Mouse (Mus musculus): Measurements from ENCODE around the gene Tarbp2.

Gene Tarbp2

DNA sequence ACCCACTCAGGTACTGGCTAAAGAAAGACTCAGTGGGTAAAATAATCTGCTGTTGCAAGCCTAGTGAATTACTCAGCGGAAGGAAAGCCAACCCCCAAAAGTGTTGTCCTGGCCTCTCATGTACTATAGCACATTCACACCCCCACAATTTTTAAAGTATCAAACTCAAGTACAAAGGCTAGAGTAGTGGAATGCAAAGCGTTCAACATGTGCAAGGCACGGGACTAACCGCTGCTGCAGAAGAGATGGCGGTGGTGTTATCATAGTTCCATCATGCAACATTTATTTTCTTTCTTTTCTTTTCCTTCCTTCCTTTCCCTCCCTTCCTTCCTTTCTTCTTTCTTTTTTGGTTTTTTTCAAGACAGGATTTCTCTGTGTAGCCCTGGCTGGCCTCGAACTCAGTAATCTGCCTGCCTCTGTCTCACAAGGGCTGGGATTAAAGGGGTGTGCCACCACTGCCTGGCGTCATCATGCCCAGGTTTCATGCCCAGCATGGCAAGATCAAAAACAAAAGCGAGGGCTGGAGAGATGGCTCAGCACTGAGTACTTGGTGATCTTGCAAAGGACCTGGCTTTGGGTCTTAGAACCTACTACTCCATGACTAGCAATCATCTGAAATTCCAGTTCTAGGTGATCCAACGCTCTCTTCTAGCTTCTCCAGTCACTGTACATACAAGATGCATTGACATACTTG lies 12.1 kb upstream of the Tarbp2 start:
- no peak for DNase-seq

DNA sequence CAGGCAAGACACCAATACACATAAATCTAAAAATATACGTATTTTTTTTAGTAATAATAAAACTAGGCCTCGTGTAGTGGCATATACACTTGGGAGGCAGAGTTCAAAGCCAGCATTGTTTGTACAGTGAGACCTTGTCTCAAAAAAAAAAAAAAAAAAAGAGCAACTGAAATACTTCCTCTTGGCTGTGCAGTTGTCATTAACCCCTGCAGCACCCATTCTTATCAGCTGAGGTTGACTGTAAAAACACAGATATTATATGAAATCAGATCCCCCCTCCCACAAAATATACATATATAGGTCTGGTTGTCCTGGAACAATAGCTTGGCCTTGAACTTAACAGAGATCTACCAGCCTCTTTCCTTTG lies 11.5 kb upstream of the Tarbp2 start:
- no peak for DNase-seq

DNA sequence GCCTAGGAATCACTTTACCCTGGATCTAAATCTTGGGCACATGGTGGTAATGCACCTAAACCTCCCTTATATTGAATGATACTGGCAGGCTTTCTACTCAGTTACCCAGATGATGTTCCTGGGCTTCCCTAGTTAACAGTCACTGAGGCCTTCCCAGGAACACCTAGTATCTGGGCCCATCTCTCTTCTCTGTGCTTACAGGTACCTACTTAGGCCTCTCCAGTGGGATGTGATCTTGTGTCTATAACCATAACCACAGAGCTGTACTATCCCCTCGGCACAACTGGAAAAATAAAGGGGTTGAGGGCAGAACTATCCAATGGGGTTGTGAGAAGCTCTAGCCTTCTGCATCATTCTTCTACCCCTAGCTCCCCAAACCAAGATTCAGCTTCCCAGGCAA lies 11.1 kb upstream of the Tarbp2 start:
- DNase-seq = no peak

DNA sequence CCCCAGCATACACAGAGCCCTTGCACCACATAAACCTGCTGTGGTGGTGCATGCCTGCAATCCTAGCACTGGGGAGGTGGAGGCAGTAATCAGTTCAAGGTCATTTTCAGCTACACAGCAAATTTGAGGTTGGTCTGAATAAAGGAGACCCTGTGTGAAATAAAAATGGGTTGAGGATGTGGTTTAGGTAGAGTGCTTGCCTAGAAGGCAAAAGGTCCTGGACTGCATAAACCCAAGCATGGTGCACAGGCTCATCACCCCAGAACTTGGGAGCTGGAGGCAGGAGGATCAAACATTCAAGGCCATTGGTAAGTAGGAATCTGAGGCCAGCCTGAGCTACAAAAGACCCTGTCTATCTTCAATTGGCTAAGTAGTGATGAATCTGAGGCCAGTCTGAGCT lies 10.4 kb upstream of the Tarbp2 start:
- DNase-seq = no peak

GRCm38 (mm10) chr15:102508336-102508735 lies 9.7 kb upstream of the Tarbp2 start:
- no peak for DNase-seq

- DNase-seq = no peak
Observed at GRCm38 (mm10) chr15:102510110-102510509, 7.9 kb upstream of the Tarbp2 start.

- DNase-seq = peak; percentile 68 to 85
Observed at GRCm38 (mm10) chr15:102510590-102511284, 7.3 kb upstream of the Tarbp2 start.

DNA sequence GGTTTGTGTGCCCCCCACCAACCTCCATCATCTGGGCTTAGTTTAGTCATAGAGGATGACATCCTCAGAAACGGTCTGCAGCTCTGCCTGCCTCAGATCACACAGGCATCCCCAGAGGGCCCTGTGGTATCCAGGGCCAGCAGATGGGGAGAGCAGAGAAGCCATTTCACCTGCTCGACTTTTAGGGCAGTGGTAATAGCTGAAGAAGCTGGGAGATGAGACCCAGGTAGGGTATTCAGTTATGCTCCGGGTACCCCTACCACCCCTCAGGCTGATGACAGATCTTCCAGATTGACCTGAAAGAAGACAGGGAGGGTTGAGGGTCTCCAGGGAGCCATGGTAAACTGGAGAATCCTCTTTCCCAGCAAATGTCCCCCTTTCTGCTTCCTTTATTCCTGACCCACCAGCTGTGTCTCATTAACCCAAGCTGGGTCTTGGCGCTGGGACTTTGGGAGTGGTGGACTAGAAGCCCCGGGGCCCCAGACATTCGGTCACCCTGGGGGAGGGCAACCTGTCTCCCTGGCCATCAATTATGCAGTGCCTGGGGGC lies 6.6 kb upstream of the Tarbp2 start:
- no peak for DNase-seq

DNA sequence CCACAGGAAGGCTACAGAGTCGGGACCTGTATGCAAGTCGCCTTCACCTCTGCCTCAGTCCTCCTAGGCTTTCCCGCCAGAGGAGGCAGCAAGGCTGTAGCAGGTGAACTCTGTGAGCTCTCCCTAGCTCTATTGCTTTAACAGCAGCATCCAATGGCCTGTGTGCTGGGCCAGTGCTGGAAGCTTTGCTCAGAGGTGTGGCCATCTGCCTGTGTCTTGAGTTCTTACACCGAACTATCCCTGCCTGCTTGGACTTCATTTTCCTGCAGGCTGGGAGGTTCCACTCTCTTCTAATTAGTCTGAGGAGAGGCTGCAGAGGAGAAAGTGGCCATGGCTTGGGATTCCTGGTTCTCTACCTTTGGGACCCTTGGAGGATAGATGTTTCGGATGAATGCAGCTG lies 6.0 kb upstream of the Tarbp2 start:
- no peak for DNase-seq

DNA sequence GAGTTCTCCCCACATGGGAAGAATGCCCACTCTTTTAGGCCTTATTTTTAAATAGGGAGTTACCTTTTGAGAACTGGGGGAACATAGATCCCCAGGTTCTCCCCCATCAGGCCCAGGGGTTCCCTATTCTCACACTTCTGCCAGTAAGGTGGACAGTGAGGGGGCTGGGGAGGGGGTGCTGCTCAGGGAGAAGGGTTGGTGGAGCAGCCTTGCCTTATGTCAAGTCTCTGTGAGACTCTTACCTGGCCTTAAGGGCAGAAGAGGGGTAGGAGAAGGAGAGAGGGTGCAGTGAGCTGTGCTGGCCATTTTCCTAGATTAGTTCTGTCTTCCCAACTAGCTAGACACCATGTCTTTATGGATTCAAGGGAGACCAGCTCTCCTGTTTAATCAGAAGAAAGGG lies 5.5 kb upstream of the Tarbp2 start:
- DNase-seq = no peak

DNA sequence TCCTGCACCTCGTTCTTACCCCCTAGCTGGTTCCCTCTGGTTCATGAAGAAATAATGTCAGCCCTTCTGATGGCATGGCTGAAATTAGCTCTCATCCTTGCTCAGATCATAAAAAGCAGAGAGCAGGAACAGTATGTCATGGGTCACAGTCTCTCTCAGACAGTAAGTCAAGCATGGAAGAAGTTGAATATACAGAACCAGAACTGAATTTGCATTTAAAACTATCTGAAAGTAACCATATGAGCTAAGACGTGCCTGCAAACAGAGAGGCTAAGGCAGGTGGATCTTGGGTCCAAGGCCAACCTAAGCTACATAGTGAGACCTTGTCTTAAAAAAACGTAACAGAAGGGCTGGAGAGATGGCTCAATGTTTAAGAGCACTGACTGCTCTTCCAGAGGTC lies 5.0 kb upstream of the Tarbp2 start:
- no peak for DNase-seq

DNA sequence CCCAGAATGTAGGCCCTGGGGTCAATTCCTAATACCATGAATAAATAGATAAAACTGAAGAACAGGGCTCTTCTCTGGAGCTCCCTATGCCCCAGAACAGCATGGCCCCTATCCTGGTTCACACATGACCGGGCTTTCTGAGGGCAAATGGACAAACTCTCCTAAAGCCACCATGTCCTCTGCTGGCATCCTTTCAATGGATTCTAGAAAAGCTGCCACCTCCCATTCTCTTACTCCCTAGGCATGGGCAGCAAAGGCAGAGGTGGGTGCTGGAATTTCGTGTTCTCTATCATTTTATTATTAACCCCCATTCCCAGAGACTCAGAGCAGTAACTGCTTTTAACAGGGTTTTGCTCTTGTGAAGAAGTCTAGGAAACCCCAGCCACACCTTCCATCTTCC lies 2.7 kb upstream of the Tarbp2 start:
- DNase-seq = no peak

DNA sequence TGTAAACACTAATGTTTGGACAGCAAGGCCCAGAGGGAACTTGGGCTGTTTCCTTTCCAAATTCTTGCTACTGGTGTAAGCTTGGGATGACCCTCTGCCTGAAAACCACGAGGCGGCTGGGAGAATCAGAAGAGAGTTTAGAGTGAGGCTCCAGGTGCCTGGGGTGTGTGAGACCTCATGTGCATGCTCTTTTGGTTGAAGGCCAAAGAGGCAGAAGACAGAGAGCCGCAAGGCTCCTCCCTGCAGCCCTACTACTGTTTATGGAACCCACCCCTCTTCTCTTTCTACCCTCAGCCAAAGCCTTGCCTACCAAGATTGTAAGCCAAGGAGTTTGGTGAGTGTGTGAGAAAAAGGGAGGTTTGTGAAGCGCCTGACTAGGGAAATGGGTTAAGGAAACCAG lies 2.2 kb upstream of the Tarbp2 start:
- no peak for DNase-seq

- DNase-seq = no peak
Observed at GRCm38 (mm10) chr15:102516293-102516692, 1.7 kb upstream of the Tarbp2 start.

DNA sequence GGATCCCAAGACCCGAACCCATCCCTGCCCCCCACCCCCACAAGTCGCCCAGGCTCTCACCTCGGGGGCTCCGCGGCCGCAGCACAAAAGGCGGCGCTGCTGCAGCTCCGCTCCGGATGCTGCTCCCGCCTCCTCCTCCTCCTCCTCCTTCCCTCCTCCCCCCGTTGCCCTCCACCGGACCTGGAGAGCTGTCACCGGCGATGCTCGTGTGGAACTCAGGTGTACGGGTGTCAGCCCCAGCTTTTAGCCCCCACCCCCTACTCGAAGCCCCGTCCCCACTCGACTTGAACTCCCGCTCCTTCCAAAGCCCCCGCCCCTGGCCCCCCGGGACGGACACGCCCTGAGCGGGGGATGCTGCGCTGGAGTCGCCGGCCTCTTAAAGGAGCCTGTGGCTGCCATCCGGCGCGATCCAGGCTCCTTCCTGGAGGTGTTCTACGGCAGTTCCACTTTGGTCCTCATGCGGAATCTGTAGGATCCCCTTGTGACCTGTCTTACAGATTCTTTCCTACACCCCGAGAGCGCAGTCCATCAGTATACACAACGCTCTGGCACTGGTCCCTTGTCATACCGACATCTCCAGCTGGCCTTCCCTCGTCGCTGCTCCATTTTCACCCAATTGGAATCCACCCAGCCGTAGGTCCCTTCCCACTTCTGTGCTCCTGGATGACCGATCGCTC lies 1.1 kb upstream of the Tarbp2 start, which contains the start of gene Map3k12:
Map3k12 (minus strand) TSS at position 337 of the 677 bp plus-strand sequence.
- DNase-seq = peak; percentile 74 to 82

DNA sequence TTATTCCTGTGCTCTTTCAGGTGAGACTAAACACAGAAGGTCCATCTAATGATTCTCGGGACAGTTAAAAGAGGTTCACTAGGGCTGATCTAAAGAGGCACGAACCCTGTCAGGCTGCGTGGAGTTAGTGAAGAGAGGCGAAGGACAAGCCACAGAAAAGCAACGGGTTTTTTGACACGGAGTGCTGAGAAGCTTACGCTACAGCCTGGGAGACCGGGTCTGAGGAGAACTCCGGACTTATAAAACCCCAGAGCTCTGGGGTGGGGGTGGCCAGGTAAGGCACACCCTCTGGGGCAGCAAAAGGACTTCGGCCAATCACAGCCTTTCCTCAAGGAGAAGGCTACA lies 389 bp upstream of the Tarbp2 start:
- no peak for DNase-seq

DNA sequence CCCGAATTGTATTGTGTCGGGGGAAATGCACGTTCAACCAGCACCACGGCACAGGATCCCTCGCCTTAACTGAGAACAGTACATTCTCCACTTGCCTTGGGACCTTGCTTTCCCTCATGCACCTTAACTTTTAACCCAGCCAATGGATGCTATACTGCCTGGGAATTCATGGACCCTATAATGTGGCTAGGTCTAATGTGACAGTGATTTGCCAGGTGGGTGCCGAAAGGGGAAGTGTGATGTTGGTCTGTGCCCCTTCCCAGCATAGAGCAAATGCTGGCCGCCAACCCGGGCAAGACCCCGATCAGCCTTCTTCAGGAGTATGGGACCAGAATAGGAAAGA lies 838 bp downstream of the Tarbp2 start:
- DNase-seq = no peak

GRCm38 (mm10) chr15:102519211-102520141 lies 1.5 kb downstream of the Tarbp2 start:
- no peak for DNase-seq

GRCm38 (mm10) chr15:102520416-102520815 lies 2.4 kb downstream of the Tarbp2 start:
- no peak for DNase-seq

- no peak for DNase-seq
Observed at GRCm38 (mm10) chr15:102521480-102521879, 3.5 kb downstream of the Tarbp2 start.

DNA sequence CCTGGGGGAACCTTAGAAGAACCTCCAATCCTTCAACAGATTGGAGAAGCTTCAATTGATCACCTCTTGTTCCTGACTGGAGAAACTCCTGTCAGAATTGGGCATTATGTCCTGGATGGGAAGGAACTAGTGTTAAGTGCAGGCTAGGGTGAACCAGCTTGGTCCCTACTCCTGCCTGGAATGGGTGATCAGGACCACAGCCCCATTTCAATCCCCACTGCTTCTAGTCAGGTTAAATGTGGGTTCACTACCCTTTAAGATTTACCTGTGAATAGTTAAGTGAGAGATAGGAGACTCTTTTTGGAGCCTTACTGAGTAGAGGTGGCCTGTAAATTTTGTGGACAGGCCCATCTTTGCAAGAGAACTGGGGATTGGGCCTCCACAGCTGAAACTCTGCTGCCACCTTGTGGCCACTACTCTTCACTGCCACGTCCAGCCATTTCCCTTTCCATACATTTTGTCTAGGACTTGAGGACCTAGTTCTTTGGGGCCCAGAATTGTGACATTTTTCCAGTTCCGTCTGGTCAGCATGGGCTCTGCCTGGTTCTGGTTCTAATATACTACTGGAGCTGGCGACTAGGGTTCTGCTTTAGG lies 7.0 kb downstream of the Tarbp2 start, which contains the start of gene Npff:
Npff (minus strand) TSS at position 51 of the 594 bp plus-strand sequence.
- peak; percentile 65 to 71 for DNase-seq

Measured in thymus, postnatal 36 days (tissue).